Mouse (Mus musculus): Measurements from ENCODE around the gene Cracr2a.

Cracr2a gene

GRCm38 (mm10) chr6:127629249-127629648 lies 68.1 kb downstream of the Cracr2a start:
- DNase-seq: no peak

DNA sequence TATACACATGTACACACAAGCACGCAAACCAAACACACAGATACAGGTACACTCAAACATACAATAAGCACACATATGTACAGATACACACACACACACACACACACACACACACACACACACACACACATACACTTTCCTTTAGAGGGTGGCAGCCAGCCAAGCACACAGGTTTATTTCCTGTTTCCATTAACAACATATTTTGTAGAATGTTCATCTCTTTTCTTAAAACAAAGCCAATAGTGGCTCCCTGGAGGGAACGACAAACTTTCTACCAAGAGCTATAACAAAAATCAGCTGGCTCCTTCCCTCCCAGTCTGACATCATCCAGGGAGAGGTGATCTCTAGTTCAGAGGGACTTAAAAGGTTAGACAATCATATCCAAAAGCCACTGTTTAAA lies 73.7 kb downstream of the Cracr2a start:
- DNase-seq: no peak

DNA sequence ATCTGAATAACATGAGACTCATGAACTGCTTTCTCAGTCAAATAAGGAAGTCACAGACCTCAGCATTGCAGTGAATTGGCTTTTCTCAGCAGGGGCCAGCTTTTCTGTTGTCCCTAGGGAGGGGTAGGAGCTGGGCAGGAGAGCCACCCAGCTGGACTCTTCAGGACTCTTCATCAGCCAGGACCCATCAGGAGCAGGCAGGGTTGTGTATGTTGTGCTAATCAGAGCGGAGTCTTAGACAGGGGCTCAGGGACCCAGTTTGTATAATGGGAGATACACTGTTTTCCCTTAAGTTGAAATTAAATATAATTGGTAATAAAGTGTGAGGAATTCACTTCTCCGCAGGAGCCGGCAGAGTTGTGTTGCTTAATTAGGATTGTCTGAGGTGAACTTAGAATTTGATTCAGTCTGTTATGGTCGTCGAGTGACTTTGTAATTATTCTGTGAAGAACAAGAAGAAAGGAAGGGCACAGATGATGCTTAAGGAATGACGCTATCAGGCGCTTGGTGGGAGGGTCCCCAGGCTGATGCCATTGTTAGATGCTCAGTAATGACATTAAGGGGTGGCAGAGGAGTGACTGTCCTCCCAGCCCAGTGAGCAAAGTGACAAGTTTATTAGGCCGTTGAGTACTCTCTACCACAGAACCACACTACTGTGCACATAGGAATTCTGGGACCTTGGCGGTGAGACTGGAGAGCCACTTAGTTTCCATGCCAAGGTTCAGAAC lies 74.5 kb downstream of the Cracr2a start:
- DNase-seq: no peak

DNA sequence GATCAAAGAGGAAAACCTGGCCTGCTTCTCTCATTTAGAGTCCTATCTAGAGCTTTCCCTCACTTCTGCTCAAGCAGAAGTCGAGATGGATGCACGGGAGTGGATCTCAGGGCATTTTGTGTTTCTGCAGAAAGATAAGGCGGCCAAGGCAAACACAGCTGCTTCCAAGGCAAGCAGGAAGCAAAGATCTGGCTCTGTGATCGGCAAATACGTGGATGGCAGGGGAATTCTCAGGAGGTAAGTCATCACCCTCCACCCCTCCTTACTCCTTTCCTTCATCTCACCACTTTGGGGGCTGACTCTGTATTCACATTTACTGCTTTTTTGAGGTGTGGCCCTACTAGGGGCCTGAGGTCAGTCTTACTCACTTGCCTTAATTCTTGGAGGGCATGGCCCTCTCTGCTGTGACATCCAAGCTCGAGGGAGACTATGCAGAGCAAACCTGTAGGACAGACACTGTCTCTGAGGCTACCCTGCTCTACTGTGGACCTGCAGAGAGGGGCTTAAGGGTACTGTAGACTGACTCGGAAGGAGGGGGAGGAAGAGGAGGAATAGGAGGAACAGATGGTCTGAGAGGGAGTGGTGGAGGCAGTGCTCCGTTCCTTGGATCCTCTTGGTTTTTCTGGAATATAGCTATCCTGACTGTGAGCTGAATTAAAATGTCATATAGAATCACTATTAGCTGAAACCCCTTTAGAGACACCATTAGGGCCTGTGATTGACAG lies 80.1 kb downstream of the Cracr2a start:
- DNase-seq: no peak

GRCm38 (mm10) chr6:127655988-127656387 lies 94.8 kb downstream of the Cracr2a start:
- DNase-seq: no peak

- DNase-seq: no peak
Measured at GRCm38 (mm10) chr6:127657152-127657551, 96.0 kb downstream of the Cracr2a start.

DNA sequence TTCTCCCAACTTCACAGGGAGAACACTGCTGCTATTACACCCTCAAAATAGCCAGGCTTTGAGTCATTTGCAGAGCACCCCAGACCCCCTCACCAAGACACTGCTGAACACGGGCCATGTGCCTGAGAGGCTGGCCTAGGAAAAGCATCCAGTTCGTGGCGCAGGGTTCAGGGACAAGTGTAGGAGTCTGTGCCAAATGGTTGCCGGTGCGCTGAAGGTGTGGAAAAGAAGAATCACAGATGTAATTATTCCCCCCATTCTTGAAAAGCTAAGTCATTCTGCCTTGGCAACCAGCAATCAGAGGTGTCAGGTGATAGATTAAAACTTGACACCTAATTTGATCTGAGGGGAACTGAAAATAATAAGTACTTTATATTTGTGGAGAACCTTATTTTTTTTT lies 98.3 kb downstream of the Cracr2a start:
- DNase-seq: no peak

DNA sequence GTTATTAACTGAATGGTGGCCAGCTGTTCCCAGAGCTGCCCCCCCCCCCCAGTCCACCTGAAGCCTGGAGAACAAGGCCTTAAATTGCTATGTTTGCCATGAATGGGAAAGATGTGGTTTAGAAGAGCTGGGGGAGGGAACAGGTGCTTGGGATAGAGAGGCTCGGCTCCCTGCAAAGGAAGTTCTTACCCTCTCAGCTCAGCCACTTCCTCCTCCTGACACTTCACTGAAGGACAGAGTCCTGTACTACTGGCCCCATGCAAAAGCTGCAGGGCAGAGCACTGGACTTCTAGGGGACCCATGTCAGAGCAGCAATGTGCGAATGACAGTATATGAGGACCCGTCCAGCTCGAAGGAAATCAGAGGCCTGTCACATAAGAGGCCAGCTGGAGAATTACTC lies 98.8 kb downstream of the Cracr2a start:
- DNase-seq: no peak

- DNase-seq: no peak
Measured at GRCm38 (mm10) chr6:127661717-127662292, 100.7 kb downstream of the Cracr2a start.

GRCm38 (mm10) chr6:127663263-127663662 lies 102.1 kb downstream of the Cracr2a start:
- no peak for DNase-seq

DNA sequence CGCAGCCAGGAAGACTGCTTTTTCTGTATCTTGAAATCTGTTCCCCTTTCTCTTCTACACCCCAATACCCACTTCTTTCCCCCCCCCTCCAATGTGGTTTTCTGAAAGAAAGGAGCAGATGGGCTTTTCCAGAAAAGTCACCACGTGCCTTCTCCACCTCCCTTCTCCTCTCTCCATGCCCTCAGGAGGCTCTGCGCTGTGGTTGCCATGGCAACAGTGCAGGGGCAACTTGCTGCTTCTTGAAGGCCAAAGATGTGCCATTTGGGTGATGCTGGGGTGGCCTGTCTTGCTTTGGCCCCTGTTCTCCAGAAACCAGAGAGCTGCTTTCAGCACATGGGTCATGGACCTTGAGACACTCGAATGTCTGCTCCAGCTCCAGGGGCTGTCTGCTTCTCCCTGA lies 108.2 kb downstream of the Cracr2a start:
- DNase-seq: peak; percentile 52 to 62

- peak; percentile 46 to 53 for DNase-seq
Measured at GRCm38 (mm10) chr6:127670031-127670430, 108.9 kb downstream of the Cracr2a start.

GRCm38 (mm10) chr6:127672071-127672470 lies 110.9 kb downstream of the Cracr2a start:
- no peak for DNase-seq

DNA sequence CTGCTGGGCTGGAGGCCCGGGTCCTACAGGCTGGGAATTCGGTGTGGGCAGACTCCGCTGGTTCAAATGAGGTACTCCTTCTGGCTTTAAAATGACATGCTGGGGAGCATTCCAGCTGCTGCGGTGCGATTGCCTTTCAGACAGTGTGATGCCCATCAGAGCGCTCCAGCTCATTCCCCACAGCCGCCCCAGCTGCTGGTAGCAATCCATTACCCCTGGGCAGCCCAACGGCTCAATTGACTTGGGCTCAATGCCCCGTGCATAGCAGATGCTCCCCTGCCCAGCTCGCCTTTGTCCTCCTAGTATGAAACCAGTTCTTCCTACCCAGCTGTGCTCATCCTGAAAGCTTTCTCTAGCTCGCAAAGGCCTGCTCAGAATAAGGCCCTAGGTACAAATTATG lies 115.7 kb downstream of the Cracr2a start:
- DNase-seq: peak; percentile 25 to 41

- DNase-seq: no peak
Measured at GRCm38 (mm10) chr6:127678320-127678719, 117.2 kb downstream of the Cracr2a start.

DNA sequence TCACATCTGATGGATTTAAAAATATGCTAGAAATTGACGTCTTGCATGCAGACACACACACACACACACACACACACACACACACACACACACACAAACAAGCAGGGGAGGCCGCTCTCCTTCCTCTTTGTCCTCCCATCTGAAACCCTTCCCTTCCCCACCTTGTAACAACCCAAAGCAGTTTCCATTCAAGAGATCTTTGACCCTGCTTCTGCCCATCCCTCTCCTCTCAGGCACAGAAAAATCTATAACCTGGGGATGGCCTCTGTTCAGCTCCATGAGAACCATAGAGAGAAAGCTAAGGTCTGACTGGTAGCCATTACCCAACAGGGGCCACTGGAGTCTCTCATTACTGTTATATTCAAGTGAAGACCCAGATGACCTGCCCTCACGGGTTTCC lies 117.9 kb downstream of the Cracr2a start:
- DNase-seq: no peak

DNA sequence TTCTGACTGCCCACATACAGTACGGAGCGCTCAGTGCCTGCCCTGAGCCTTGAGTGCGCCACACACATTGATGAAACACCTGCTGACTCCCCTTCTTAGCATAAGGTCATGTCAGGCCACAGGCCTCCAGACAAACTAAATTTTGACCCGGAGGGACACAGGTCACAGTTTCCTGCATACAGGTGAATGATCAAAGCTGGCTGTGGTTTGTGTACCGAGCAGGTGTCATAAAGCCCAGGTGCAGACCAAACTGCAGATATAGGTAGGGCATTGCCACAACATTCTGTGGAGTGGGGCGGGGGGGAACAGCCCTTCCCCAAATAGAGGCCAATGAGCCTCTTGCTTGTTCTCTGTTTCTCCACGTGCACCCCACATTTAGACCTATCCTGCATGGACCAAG lies 119.6 kb downstream of the Cracr2a start:
- no peak for DNase-seq

DNA sequence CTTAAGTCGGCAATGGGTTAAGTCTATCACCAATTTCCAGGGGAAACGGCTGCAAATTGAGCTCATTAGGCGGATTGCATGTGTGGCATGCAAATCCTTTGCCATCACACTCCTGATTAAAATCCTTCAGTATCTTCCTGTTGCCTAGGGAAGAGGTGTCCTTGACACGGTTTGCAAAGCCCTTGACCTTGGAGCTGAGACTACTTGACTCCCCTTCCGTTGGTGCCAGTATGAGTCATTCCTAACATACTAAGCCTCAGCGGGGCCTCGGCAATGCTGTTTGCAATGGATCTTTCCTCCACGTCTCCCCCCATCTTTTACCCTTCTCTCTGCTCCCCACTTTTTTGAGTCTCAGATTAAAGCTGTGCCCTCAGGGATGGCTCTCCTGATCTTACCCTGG lies 122.4 kb downstream of the Cracr2a start:
- no peak for DNase-seq

GRCm38 (mm10) chr6:127684981-127685380 lies 123.8 kb downstream of the Cracr2a start:
- peak; percentile 43 to 52 for DNase-seq

DNA sequence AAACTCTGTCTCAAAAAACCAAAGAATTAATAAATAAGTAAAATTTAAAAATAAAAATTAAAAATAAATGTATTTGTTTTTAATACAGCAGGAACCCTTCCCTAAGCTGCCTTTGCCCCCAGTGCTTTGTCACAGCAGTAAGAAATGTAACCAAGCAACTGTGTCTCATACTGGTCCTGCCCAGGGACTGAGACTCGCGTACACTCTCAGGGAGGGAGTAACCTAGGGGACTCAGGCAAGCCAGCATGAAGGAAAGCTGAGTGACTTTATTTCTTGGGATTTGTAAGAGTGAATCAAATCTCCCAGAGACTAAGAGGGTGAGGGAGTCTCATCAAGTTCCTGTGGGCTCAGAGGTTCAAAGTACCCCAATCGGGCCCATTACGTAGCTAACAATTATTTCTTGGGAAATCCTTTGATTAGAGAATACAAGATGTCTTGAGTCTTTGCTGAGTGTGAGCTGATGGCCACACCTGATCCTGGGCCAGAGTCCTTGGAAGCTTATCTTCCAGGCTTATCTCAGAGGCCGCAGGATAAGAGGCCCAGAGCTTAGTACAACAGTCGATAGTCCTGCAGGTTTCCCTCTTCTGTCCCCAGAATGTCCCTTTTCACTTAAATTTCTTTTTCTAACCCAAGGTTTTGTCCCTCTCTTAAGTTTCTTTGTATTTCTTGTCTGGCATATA lies 126.2 kb downstream of the Cracr2a start:
- no peak for DNase-seq

- DNase-seq: no peak
Measured at GRCm38 (mm10) chr6:127692298-127692697, 131.2 kb downstream of the Cracr2a start.

GRCm38 (mm10) chr6:127693681-127694080 lies 132.5 kb downstream of the Cracr2a start:
- DNase-seq: no peak

- DNase-seq: peak; percentile 57 to 66
Measured at GRCm38 (mm10) chr6:127701036-127701783, 140.1 kb downstream of the Cracr2a start.

Measured in cerebellum, postnatal 10 days (tissue).